Mouse (Mus musculus): Measurements from ENCODE around the gene Pih1d3.
A peak's percentile ranks its signal among the peaks of the same experiment; 100 is the strongest.

Gene Pih1d3

DNA sequence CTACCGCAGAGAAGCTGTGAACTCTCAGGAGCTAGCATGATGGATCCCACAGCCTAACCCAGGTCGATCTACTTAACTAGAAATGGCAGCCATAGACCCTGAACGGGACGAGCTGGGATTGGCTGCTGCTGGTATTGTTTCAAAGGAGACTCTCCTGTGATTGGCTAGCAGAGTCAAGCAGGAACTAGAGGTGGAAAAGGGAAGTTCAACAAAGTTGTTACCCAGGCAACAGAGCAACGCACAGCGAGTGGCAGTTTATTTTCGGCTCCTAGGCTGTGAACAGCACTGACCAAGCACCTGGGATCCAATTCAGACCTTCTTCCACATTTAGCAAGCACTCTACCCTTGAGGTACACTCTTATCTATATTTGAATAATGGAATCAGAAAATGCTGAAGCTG, at the start of gene Pih1d3, which contains the start of gene 4931428L18Rik:
TSS of gene Pih1d3 (plus strand) at position 275 of the 400 bp plus-strand sequence.
TSS of gene 4931428L18Rik (minus strand) at position 121 of the 400 bp plus-strand sequence.
- DNase-seq (ENCODE audit: low read depth, low spot score): peak; percentile 13

DNA sequence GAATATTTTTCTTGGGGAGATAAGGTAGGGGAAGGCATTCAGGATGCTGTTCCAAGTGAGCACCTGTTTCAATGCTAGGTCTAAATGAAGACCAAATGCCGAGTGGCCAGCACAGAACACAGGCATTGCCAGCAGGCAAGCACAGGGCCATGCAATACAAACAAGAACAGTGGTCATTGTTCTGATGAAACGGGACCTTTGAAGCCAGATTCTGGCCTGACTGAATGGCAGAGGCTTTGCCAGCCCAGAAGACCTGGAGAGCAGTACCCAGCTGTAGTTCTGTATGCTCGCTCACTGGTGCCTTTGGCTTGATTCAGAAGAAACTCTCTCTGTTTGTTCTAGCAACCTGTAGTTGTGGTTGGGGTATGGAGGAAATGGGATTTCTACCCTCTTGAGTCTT, 47.2 kb upstream of the Pih1d3 start:
- no peak for DNase-seq (ENCODE audit: low read depth, low spot score)

DNA sequence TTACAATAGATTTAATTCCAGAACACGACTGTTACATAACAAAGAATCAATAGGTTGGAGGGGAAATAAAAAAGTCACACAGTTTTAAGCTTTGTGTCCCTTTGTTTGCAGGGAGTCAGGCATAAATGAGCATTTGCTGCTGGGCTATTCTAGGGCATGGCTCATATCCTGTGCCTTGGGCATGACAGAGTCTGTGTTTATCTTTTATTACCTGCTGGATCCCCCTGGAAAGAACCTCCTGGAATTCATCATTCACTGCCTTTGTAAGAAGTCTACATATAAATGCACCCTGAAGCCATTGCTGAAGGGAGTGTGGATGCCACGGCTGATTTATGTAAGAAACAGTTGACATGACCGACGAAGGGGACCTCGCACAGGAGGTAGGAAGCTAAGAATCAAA, 46.5 kb upstream of the Pih1d3 start, which contains the start of gene Lgsn:
TSS of gene Lgsn (plus strand) at position 301 of the 400 bp plus-strand sequence.
- DNase-seq (ENCODE audit: low read depth, low spot score): no peak

DNA sequence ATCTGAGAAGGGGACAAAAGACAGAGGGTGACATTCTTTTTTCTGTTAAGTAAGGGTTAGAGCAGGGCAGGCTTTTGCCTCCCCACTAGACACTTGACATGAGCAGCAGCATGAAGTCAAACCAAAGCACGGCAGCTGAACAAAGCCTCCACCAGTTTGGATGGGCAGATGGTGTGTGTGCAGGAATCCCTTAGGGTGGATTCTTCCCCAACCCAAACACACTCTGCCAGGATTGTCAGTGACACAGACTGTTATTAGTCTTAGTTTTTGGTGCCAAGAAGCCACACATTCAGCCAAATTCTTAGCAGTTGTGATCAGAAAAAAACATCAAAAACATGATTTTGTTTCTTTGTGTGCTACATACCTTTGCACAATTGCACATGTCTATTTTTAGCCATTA, 44.4 kb upstream of the Pih1d3 start:
- no peak for DNase-seq (ENCODE audit: low read depth, low spot score)

DNA sequence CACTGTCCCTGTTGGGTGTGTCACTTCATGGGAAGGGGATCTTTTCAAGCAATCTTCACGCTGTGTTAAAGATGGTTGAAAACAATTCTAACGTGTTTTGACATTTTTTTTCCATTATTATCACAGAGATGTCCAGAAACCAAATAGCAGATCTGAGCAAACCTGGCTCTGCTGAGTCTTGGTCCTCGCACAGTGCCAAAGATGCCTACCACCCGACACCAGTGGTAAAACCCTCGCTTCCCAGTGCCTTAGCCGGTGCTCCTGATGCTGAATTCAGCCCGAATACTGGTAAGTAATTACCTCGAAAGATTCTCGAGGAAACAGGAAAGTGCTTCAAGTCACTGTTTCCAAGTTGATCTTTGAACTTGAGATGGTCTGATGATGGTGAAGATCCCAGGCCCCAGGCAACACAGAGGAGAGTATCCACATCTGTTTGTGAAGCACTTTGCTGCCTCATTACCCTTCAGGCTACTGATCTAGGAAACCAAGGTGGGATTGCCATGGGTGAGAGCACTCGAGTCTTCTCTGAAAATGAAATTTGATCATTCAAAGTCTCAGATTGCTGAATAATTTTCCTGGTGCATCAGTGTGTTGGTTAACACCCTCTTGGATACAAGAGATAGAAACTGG, 32.3 kb upstream of the Pih1d3 start:
- DNase-seq (ENCODE audit: low read depth, low spot score): no peak

DNA sequence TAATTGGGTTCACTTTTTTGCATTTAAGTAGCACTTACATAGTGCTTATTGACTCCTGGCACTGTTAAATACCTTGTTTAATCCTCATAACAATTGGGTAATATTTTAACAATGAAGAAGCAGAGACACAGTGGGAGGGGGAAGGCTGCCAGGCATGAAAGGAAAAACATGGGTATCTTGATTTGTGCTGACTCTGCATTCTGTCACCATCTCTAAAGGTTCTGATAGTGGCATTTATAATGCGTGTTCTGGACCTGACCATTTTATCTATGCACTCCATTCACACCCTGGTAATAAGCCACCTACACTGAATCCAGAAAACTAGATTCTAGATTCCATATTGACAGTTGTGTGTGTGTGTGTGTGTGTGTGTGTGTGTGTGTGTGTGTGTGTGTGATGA, 27.0 kb upstream of the Pih1d3 start:
- no peak for DNase-seq (ENCODE audit: low read depth, low spot score)

DNA sequence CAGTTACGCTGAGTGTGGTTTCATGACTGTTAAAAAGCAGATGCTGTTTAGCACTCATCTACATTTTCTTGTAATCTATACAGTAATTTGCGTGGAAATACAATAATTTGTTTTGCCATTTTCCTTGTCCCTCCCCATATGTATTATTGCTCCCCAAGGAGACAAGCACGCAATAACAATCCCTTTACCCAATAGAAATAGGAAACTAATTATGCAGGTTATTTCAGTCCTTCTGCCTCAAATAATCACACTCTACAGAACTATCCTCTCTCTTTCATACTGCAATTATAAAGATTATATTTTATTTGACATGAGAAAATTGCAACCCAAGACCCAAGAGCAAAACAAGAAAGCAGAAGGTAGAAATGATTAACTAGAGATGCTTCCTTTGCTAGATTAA, 25.7 kb upstream of the Pih1d3 start:
- no peak for DNase-seq (ENCODE audit: low read depth, low spot score)

DNA sequence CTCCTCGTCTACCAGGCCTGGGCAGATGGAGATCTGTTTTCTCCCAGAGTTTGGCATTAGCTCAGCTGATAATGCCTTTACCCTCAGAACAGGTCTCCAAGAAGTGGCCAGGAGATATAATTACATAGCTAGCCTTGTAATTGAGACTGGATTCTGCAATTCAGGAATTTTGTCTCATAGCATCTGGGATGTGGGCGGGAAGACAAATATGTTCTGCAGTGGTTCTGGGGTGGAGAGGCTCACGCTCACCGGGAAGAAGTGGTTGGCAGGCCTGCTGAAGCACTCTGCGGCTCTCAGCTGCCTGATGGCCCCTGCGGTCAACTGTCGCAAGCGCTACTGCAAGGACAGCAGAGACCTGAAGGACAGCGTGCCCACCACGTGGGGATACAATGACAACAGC, 18.9 kb upstream of the Pih1d3 start:
- DNase-seq (ENCODE audit: low read depth, low spot score): no peak

DNA sequence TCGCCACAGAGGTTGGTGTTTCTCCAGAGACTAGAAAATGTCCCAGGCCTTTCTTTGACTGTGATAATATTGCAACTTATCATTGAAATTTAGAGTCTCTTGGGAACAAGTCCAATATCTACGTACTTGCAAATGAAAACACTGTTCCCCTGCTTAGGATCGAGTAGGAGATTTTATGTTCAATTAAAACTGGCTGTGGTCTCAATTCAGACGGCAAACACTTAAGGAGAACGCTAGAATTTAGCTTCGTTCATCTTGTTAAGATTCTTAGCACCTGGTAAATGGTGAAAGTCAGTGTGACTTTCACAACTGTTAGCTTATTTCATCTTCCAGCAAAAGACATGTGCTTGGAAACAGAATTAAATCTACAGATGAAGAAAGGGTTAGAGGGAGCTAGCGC, 17.3 kb upstream of the Pih1d3 start:
- no peak for DNase-seq (ENCODE audit: low read depth, low spot score)

DNA sequence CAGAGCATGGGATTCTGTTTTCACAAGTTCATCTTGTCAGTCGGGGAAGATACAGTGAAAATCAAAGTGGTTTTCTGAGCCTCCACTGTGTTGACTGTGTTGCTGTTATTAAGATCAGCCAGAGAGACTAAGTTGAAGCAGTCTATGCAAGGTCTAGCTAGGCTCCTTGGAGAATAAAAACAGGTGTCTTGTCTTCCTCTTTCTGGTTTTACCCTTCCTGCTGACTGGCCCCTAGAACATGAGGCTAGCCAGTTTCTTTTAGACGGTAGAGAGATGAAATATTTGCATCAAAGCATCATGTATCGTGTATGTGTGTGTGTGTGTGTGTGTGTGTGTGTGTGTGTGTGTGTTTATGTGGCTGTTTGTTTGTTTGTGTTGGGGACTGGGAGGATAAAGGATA, 16.9 kb upstream of the Pih1d3 start:
- no peak for DNase-seq (ENCODE audit: low read depth, low spot score)

DNA sequence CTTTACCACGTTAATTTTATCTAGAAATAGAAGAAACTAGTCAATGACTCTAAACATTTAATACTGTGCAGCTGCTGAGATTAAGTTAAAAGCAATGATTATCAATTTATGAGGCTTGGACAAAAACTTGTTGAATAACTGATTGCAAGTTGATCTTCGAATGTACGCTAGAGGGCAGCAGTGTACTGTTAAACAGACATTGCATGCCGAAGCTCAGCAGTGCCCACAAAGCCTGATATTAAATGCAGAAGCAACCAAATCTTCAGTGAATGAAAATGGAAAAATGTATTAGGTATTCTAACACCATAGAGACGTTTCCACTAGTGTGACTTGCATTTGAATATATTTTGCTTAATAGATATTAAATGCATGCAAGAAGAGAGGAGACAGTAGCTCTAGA, 12.5 kb upstream of the Pih1d3 start:
- DNase-seq (ENCODE audit: low read depth, low spot score): peak; percentile 65

DNA sequence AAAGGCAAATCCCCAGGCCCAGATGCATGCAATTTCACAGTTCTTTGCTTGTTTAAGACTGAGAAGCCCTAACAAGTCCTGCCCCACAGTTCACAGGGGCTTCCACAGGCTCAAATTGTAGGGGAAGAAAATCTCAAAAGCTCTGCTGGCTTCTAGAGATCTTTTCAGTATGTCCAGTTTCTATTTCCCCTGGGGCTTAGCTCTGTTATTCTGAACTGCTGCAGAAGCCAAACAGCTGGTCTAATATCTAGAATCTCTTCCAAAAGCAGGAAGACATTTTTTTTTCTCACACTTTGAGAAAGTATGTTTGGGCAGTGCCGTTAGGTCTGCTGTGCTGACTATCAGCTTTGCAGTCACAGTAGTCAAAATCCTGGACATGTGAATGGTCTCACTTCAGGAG, 7.8 kb upstream of the Pih1d3 start:
- DNase-seq (ENCODE audit: low read depth, low spot score): no peak

DNA sequence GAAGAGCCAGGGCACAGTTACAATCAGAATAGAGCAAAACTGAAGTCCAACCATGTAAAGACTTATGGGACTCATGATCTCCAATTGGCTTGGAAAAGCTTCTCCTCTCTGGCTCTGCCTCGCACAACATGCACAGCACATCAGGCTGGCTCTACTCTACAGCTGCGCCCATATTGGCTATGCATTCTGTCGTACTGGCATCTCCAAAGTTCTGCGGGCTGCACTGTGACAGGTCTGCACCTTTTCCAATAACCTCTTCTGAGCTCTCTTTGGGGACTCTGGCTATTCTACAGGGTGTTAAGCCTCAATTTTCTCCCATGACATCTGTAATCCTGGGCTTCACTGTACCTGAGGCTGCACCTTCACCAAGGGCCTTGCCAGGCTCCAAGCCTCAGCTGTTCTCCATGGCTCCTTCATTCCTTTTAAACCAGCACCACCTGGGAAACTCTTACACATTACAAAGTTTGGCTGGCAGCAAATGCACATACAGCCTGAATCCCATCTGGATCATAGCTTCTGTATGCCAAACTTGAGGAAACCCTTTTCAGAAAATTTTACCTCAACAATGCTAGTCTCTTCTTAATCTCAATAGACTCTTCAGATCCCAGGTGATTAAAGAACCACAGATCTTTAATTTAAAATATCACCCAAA, 1.9 kb upstream of the Pih1d3 start:
- DNase-seq (ENCODE audit: low read depth, low spot score): no peak

DNA sequence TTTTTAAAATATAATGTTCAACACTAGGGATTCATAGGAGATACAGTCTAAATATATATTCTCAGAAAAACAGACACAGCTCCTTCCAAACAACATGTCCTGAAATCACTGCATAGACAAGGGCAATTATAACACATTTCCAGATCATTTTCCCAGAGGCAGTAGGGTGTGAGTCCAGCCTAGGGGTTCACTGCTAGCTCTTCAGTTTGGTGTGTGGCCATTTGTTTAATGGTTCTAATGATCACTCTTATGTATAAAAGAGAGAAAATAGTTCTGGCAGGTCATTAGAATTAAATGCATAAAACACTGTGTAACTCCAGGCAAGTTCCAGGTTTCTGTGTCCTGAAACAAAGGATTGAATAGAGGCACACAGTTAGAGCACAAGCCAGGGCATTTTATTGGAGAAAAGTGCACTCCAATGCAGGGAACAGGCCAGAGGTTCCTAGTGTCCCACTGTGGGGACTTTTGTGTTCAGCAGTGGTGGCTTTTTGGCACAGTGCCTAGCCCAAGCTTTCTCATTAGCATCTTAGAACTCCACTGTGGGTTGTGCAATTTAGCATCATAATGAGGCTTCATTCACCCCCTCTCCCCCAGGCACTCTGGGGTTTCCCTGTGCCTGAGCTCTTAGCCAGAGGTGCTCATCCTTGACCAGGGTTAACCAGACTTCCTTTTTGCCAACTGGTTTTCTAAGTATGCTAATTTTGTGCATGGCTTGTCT, 10.8 kb downstream of the Pih1d3 start:
- peak; percentile 92 for DNase-seq (ENCODE audit: low read depth, low spot score)

DNA sequence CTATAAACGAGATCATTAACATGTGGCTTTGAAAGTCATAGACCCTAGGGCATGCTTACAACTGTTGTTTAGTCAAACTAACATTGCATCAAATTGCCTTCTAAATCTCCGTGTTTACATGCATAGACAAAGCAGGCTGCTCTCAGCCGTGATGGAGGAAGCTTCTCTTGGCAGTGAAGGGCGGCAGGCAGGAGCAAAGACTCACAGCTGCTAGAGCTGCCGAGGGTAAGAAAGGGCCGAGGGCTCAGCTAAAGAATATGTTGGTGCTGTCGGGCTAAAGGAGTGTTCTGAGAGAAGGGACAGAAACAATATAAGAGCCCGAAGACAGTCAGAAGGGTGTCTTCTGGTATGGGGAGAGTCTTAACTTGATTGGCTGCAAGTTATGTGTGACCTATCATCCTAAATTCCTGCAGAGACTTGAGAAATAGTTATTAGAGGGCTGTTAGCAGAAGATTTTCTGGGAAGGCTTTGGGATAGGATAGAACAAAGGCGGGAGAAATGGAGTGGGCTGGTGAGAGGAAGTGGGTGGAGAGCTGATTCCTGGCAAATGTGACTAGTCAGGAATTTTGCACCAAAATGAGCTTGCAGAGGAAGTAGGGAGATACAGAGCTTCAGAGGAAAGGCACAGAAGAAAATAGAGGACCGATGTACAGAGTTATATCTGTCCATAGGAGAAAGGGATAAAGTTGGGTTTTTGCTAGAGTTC, 37.7 kb downstream of the Pih1d3 start:
- DNase-seq (ENCODE audit: low read depth, low spot score): no peak

All from ES-CJ7 (cell line).